Mouse (Mus musculus) intestine, embryonic 16.5 days (tissue): ENCODE data around the gene Plb1. TPM values are rescaled to one million over a fixed set of nuclear protein-coding genes. Genes with fewer than 3 reads are reported as not detected.

Source experiments
- ATAC-seq: fragments of 200-750 bp; cut with Nextera tagmentation; 2 replicates; pipeline ENCODE4 v1.8.0; 2017; ENCODE audit warnings: moderate TSS enrichment, moderate library complexity
- H3K27ac ChIP-seq: fragments of 300-500 bp; sonication (generic); 2 replicates; pipeline ENCODE4 v1.5.1; 2014; ENCODE audit warnings: mild to moderate bottlenecking, low read length
- H3K27me3 ChIP-seq: fragments of 300-500 bp; sonication (generic); replicated peaks from 2 replicates; pipeline ENCODE4 v1.6.1; 2014; ENCODE audit warnings: low read length, control low read depth, mixed read lengths; ENCODE audit not compliant: control insufficient read depth, insufficient read depth
- H3K36me3 ChIP-seq: fragments of 300-500 bp; sonication (generic); 2 replicates; pipeline ENCODE4 v1.6.1; 2014; ENCODE audit warnings: low read length, control low read depth; ENCODE audit not compliant: control insufficient read depth, insufficient read depth
- H3K4me1 ChIP-seq: fragments of 300-500 bp; sonication (generic); 2 replicates; pipeline ENCODE4 v1.6.1; 2014; ENCODE audit warnings: low read length, control low read depth, mixed read lengths; ENCODE audit not compliant: control insufficient read depth, insufficient read depth
- H3K4me2 ChIP-seq: fragments of 300-500 bp; sonication (generic); 2 replicates; pipeline ENCODE4 v1.6.1; 2014; ENCODE audit warnings: low read depth, low read length, control low read depth
- H3K4me3 ChIP-seq: fragments of 300-500 bp; sonication (generic); 2 replicates; pipeline ENCODE4 v1.5.1; 2014; ENCODE audit warnings: mild to moderate bottlenecking, low read length
- H3K9ac ChIP-seq: fragments of 300-500 bp; sonication (generic); 2 replicates; pipeline ENCODE4 v1.6.1; 2014; ENCODE audit warnings: low read depth, low read length
- H3K9me3 ChIP-seq: fragments of 300-500 bp; sonication (generic); 2 replicates; pipeline ENCODE4 v1.6.1; 2016; ENCODE audit warnings: low read length, control low read depth; ENCODE audit not compliant: control insufficient read depth
- WGBS: fragments of 180-500 bp; shearing (Covaris S2); extraction: QIAGEN DNeasy Blood & Tissue Kit; methylation state at CpG from one replicate; pipeline ENCODE4 v1.1.7; 2014; 5-methylcytosine and 5-hydroxymethylcytosine counted together
- polyA plus RNA-seq: library from polyadenylated mRNA; unstranded; fragments of >200 nt; fragmentation: Nextera tagmentation; extraction: Ambion mirVana; gene quantifications from 2 replicates; pipeline ENCODE4 v1.2.1, GENCODE M21; 2015

Plb1 gene
- polyA plus RNA-seq, 1 experiment from 2014 or later: 1.3 TPM

GRCm38 (mm10) chr5:32337336-32337735 lies 104.8 kb downstream of the Plb1 start:
- H3K4me1 ChIP-seq: peaks cover 39% of the 10 kb centered on the region
- 34% methylated on average over 1 of the region's 1 CpGs for WGBS
- no peaks in the 10 kb centered on the region for H3K27me3 ChIP-seq
- H3K9ac ChIP-seq: no peak overlapping the region
- H3K36me3 ChIP-seq: no peaks in the 10 kb centered on the region
- H3K4me3 ChIP-seq: no peak overlapping the region
- H3K4me2 ChIP-seq: no peak overlapping the region
- H3K27ac ChIP-seq: peak overlapping the region; percentile 24; the same call in 1 of the 2 replicates
- no peaks in the 10 kb centered on the region for H3K9me3 ChIP-seq
- ATAC-seq: no peak

- WGBS: 42% methylated on average over 2 of the region's 2 CpGs
- no peak overlapping the region for H3K4me2 ChIP-seq
- no peaks in the 10 kb centered on the region for H3K9me3 ChIP-seq
- H3K4me1 ChIP-seq: peaks cover 39% of the 10 kb centered on the region
- no peaks in the 10 kb centered on the region for H3K36me3 ChIP-seq
- ATAC-seq: no peak
- no peak overlapping the region for H3K9ac ChIP-seq
- no peaks in the 10 kb centered on the region for H3K27me3 ChIP-seq
- no peak overlapping the region for H3K4me3 ChIP-seq
- no peak overlapping the region for H3K27ac ChIP-seq
These were observed 105.8 kb downstream of the Plb1 start for GRCm38 (mm10) chr5:32338339-32338738.

- Histone ChIP-seq H3K9ac (no peak overlapping the region), H3K27me3 (no peaks in the 10 kb centered on the region), H3K4me2 (no peak overlapping the region), H3K9me3 (no peaks in the 10 kb centered on the region), H3K4me3 (no peak overlapping the region), H3K27ac (no peak overlapping the region), H3K36me3 (no peaks in the 10 kb centered on the region), H3K4me1 (peaks cover 37% of the 10 kb centered on the region)
- WGBS: 82% methylated on average over 3 of the region's 3 CpGs
- no peak for ATAC-seq
These were observed 106.3 kb downstream of the Plb1 start for GRCm38 (mm10) chr5:32338766-32339165.

- Histone ChIP-seq H3K9me3 (no peaks in the 10 kb centered on the region), H3K27ac (no peak overlapping the region), H3K9ac (no peak overlapping the region), H3K36me3 (no peaks in the 10 kb centered on the region), H3K4me1 (peaks cover 31% of the 10 kb centered on the region), H3K27me3 (no peaks in the 10 kb centered on the region), H3K4me3 (no peak overlapping the region), H3K4me2 (no peak overlapping the region)
- ATAC-seq: no peak
- WGBS: 62% methylated on average over 1 of the region's 1 CpGs
These were observed 107.7 kb downstream of the Plb1 start for GRCm38 (mm10) chr5:32340246-32340645.

DNA sequence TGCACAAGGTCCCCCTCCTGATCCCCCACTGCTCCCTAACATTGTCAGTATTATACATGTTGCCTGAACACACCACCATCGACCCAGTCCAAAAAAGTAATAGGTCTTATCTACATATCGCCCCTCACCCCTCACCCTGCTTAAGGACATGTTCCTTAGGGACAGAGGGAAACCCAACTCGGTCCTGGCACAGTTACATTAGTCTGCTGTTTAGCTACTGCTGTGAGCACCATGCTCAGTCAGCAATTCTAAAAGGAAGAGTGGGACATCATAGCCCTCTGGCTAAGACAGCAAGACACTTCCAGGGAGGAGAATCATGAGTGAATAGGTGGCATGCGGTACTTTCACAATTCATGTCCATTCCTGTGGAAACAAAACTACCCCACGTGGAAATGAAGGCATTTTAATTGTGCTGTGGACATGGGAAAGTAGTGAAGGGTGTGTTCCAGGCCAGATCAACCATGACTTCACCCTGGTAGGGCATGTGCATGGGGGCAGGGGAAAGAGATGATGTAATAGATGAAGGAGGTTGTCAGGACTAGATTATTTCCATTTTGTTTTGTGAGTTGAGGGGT lies 110.3 kb downstream of the Plb1 start:
- Histone ChIP-seq H3K4me3 (no peak overlapping the region), H3K4me1 (peaks cover 30% of the 10 kb centered on the region), H3K27ac (no peak overlapping the region), H3K9me3 (no peaks in the 10 kb centered on the region), H3K9ac (no peak overlapping the region), H3K4me2 (no peak overlapping the region), H3K36me3 (no peaks in the 10 kb centered on the region), H3K27me3 (no peaks in the 10 kb centered on the region)
- 72% methylated on average over 5 of the region's 5 CpGs for WGBS
- no peak for ATAC-seq

DNA sequence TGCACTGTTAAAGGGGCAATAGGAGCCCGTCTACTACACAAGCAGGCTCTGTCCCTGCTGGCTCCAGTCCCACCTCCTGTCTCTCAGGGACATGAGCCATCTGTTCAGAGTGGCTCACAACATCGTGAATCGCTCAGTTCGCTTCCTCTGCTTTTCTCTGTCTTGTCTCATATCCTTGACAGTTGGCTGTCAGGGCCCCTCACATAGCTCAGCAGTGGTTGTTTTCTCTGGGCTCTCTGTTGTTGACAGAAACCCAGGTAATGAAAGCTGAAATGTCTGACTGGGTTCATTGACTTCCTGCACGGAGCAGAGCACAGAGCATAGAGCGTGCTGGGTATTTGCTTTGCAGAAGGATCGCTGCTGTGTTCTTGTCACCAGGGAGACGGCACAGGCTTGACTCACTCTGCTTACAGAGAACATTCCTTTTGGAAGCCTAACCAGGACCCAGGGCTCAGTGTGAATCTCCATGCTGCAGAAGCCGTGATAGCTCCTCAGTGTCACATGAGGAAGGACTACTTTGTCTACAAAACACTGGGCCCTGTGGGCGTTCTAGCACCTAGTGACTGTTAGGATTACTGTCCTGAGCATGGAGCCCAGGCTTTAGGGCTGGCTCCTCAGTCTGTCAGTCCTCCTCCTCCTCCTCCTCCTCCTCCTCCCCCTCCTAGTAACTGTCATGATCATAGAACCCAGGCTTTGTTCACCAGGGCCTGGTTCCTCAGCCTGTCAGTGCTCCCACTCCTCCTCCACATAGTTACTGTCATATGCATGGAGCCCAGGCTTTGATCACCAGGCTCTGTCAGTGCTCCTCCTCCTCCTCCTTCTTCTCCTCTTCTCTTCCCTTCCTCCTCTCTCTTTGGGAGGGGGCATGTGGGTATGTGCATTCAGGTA lies 113.8 kb downstream of the Plb1 start:
- ATAC-seq: peak; percentile 89
- no peak overlapping the region for H3K4me3 ChIP-seq
- H3K9ac ChIP-seq: 0 out of 2 replicates have a peak overlapping the region, but pooled peaks have one; percentile 2
- no peaks in the 10 kb centered on the region for H3K27me3 ChIP-seq
- H3K36me3 ChIP-seq: no peaks in the 10 kb centered on the region
- H3K4me1 ChIP-seq: peaks cover 34% of the 10 kb centered on the region
- WGBS: 15% methylated on average over 10 of the region's 10 CpGs
- H3K4me2 ChIP-seq: peak overlapping the region; percentile 28; the same call in 1 of the 2 replicates
- H3K27ac ChIP-seq: peak overlapping the region; percentile 88
- H3K9me3 ChIP-seq: no peaks in the 10 kb centered on the region

- H3K9ac ChIP-seq: no peak overlapping the region
- 38% methylated on average over 3 of the region's 3 CpGs for WGBS
These were observed 117.2 kb downstream of the Plb1 start for GRCm38 (mm10) chr5:32349718-32350117.

DNA sequence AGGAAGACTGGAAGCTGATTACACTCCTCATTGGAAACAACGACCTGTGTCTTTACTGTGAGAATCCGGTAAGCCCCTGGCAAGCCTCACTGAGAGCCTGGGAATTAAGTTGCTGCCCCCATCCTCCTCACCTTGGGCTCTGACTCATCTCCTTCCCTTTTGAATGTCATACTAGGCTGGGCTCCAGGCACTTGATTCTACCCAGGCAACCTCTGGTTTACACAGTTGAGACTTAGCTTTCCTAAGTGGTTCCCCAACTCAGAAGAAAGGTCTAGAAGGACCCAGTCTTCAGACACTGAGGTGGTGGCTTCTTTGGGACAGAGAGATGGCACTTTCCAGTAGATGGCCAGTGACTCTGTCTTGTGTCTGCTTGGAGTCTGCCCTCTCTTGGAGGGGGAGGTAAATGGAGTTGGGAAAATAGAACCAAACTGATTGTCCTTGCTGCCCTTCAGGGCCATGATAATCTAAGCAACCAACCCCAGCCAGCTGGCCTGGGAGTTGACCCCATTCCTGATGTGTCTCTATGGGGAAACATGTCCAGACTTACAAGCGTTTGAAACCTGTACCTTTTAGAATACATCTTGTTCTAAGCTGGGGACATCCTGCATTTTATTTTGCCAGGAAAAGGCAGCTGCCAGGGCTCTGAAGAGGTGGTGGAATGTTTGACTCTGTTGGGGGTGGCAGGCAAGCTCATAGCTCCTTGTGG lies 118.2 kb downstream of the Plb1 start:
- H3K36me3 ChIP-seq: no peaks in the 10 kb centered on the region
- H3K4me3 ChIP-seq: no peak overlapping the region
- 69% methylated on average over 3 of the region's 3 CpGs for WGBS
- no peaks in the 10 kb centered on the region for H3K9me3 ChIP-seq
- H3K27ac ChIP-seq: peak overlapping the region; percentile 77
- peaks cover 30% of the 10 kb centered on the region for H3K4me1 ChIP-seq
- no peak overlapping the region for H3K4me2 ChIP-seq
- no peak overlapping the region for H3K9ac ChIP-seq
- no peak for ATAC-seq
- no peaks in the 10 kb centered on the region for H3K27me3 ChIP-seq

More at GRCm38 (mm10) chr5:32349718-32350117, 117.2 kb downstream of the Plb1 start:
- ATAC-seq: peak; percentile 37
- H3K4me1 ChIP-seq: peaks cover 31% of the 10 kb centered on the region
- no peaks in the 10 kb centered on the region for H3K9me3 ChIP-seq
- no peaks in the 10 kb centered on the region for H3K36me3 ChIP-seq
- no peak overlapping the region for H3K4me2 ChIP-seq
- peak overlapping the region; percentile 77 for H3K27ac ChIP-seq
- no peaks in the 10 kb centered on the region for H3K27me3 ChIP-seq
- no peak overlapping the region for H3K4me3 ChIP-seq

DNA sequence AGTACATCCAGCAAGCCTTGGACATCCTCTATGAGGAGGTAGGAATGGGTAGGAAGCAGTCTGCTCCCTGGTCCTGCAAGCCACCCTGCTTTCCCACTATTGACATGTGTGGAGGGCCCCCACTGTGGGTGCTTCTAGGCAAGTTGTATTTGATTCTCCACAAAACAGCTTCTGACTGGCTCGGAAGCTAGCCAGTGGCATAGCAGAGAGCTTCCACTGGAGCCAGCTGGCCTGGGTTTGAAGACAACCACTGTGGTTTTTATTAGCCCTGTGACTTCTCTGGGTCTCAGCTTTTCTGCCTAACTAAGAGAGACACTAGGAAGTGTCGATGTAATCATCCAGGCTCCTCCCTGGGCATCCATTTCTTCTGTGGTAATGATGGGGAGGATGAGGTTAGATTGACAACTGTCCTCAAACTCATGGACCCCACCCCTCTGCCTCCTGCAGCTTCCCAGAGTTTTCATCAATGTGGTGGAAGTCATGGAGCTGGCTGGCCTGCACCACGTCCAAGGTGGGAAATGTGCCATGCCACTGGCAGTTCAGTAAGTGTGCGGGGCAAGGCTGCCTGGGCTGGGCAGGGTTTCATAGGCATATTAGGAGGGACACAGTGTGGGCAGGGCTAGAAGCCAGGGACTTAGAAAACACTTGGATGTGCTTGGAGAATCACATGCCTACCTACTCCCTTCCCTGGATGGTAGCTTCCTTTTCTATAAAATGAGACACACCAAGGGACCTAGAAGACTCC lies 119.4 kb downstream of the Plb1 start:
- Histone ChIP-seq H3K4me2 (no peak overlapping the region), H3K9ac (no peak overlapping the region), H3K9me3 (no peaks in the 10 kb centered on the region), H3K4me3 (no peak overlapping the region), H3K27me3 (no peaks in the 10 kb centered on the region), H3K27ac (no peak overlapping the region), H3K36me3 (no peaks in the 10 kb centered on the region), H3K4me1 (peaks cover 18% of the 10 kb centered on the region)
- 84% methylated on average over 4 of the region's 4 CpGs for WGBS
- ATAC-seq: no peak
